Mouse (Mus musculus): ENCODE results near the gene Slc17a5.

GRCm38 (mm10) chr9:78596834-78597233 lies 9.0 kb upstream of the Slc17a5 start:
- TF ChIP-seq CTCF (IDR thresholded peaks at IDR 0.05; ENCODE audit: extremely low read depth, insufficient read length, insufficient replicate concordance, low read depth, low read length) (no peak; the same call in 1 of the 2 replicates), POLR2A (IDR thresholded peaks at IDR 0.05; ENCODE audit: low read depth, low read length) (no peak)

All from small intestine, adult 2 months (tissue).